Mouse (Mus musculus) heart, embryonic 16.5 days (tissue): Measurements from ENCODE around the gene Nme7. TPM values are rescaled to one million over a fixed set of nuclear protein-coding genes. Genes with fewer than 3 reads are reported as not detected.

Source experiments
- ATAC-seq: fragments of 200-750 bp; cut with Nextera tagmentation; replicated peaks from 2 replicates; pipeline ENCODE4 v1.8.0; 2017; ENCODE audit warnings: moderate number of reproducible peaks; ENCODE audit not compliant: insufficient read depth, low FRiP score; ENCODE audit errors: extremely low read depth
- H3K27ac ChIP-seq: fragments of 300-500 bp; sonication (generic); 2 replicates; pipeline ENCODE4 v1.5.1; 2014; ENCODE audit warnings: mild to moderate bottlenecking, low read length, control low read depth, moderate library complexity
- H3K27me3 ChIP-seq: fragments of 300-500 bp; sonication (generic); 2 replicates; pipeline ENCODE4 v1.6.1; 2014; ENCODE audit warnings: low read length, mixed read lengths; ENCODE audit not compliant: control insufficient read depth, insufficient read depth
- H3K36me3 ChIP-seq: fragments of 300-500 bp; sonication (generic); 2 replicates; pipeline ENCODE4 v1.6.1; 2014; ENCODE audit not compliant: control insufficient read depth, insufficient read depth
- H3K4me1 ChIP-seq: fragments of 300-500 bp; sonication (generic); 2 replicates; pipeline ENCODE4 v1.6.1; 2014; ENCODE audit warnings: low read length, mixed read lengths; ENCODE audit not compliant: control insufficient read depth, insufficient read depth
- H3K4me2 ChIP-seq: fragments of 300-500 bp; sonication (generic); 2 replicates; pipeline ENCODE4 v1.6.1; 2014; ENCODE audit warnings: low read depth, mild to moderate bottlenecking, control low read depth, low read length
- H3K4me3 ChIP-seq: fragments of 300-500 bp; sonication (generic); 2 replicates; pipeline ENCODE4 v1.5.1; 2014; ENCODE audit warnings: mild to moderate bottlenecking, control low read depth, low read length
- H3K9ac ChIP-seq: fragments of 300-500 bp; sonication (generic); 2 replicates; pipeline ENCODE4 v1.6.1; 2014; ENCODE audit warnings: low read length, control low read depth
- H3K9me3 ChIP-seq: fragments of 300-500 bp; sonication (generic); replicated peaks from 2 replicates; pipeline ENCODE4 v1.6.1; 2016; ENCODE audit warnings: low read length; ENCODE audit not compliant: control insufficient read depth
- WGBS: fragments of 180-500 bp; shearing (Covaris S2); extraction: QIAGEN DNeasy Blood & Tissue Kit; methylation state at CpG from one replicate; pipeline ENCODE4 v1.1.7; 2014; 5-methylcytosine and 5-hydroxymethylcytosine counted together
- polyA plus RNA-seq: library from polyadenylated mRNA; unstranded; fragments of >200 nt; fragmentation: Nextera tagmentation; extraction: Ambion mirVana; gene quantifications from 2 replicates; pipeline ENCODE4 v1.2.1, GENCODE M21; 2015

The Nme7 gene
- polyA plus RNA-seq, 1 experiment from 2014 or later, result 21.9 TPM

DNA sequence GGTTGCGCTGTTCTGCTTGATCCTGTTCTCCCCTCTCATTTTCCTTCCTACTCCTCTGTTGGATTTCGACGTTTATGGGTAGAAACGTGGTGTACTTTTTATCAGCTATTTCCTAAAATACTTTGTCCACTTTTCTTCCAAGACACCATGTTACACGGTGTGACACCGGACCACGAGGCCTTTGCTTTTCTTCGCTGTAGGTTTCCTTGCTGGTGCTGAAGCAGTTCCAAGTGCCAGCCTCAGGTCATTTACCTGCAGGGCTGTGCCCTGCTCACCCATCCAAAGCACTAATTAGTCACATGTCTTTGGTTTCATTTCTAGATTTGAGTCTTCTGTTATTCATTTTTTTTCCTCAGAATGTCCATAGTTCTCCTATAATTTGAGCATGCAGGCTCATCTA is 79.7 kb downstream of the Nme7 start:
- no peak for ATAC-seq
- H3K4me3 ChIP-seq, result no peak overlapping the region
- WGBS, result 86% methylated on average over 8 of the region's 8 CpGs

DNA sequence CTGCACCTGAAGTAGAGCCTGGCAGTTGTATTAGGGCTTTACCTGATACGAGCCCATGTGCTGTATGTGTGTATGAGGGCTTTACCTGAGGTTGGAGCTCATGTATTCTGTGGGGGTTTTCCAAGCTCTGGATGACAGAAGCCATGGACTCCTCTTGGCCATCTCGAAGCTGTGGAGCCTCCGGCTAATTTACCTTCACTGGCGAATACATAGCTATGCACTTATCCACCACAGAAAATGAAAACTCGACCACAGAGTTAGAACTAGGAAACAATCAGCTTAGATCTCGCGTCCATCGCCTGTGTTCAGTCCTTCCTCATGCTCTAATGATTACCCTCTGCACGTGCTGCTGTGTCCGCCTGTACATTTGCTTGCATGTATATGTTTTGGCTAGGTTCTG is 80.4 kb downstream of the Nme7 start:
- 90% methylated on average over 10 of the region's 10 CpGs for WGBS

More for the DNA sequence above, 79.7 kb downstream of the Nme7 start:
- Histone ChIP-seq H3K4me2 (no peak overlapping the region), H3K4me1 (no peaks in the 10 kb centered on the region), H3K36me3 (no peaks in the 10 kb centered on the region), H3K27ac (no peak overlapping the region), H3K9me3 (no peaks in the 10 kb centered on the region), H3K27me3 (no peaks in the 10 kb centered on the region), H3K9ac (no peak overlapping the region)

DNA sequence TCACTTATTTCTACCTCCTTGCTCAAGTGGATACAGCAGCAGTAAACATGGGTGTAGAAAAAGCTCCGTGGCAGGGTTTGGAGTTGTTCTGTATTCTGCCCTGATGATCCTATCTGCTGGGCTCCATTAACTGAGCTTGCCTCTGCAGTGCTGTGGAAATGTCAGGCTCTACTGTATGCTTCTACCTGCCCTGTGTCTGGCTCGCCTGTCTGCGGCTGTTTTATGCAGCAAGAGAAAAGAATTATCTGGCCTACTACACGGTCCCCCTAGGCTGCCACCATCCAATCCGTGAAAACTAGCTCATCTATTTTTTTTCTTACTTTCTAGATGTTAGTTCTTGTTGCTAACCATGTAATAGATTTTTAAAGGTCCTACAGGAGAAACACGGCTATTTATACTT is 81.1 kb downstream of the Nme7 start:
- Histone ChIP-seq H3K27me3 (no peaks in the 10 kb centered on the region), H3K9me3 (no peaks in the 10 kb centered on the region), H3K9ac (no peak overlapping the region), H3K27ac (no peak overlapping the region), H3K36me3 (no peaks in the 10 kb centered on the region), H3K4me1 (no peaks in the 10 kb centered on the region), H3K4me3 (no peak overlapping the region), H3K4me2 (no peak overlapping the region)
- no peak for ATAC-seq
- WGBS, result 86% methylated on average over 6 of the region's 6 CpGs

More for the DNA sequence above, 80.4 kb downstream of the Nme7 start:
- no peak overlapping the region for H3K27ac ChIP-seq
- H3K4me2 ChIP-seq, result no peak overlapping the region
- H3K27me3 ChIP-seq, result no peaks in the 10 kb centered on the region
- no peak overlapping the region for H3K4me3 ChIP-seq
- H3K9me3 ChIP-seq, result no peaks in the 10 kb centered on the region
- ATAC-seq, result no peak
- no peak overlapping the region for H3K9ac ChIP-seq
- H3K4me1 ChIP-seq, result no peaks in the 10 kb centered on the region
- no peaks in the 10 kb centered on the region for H3K36me3 ChIP-seq

DNA sequence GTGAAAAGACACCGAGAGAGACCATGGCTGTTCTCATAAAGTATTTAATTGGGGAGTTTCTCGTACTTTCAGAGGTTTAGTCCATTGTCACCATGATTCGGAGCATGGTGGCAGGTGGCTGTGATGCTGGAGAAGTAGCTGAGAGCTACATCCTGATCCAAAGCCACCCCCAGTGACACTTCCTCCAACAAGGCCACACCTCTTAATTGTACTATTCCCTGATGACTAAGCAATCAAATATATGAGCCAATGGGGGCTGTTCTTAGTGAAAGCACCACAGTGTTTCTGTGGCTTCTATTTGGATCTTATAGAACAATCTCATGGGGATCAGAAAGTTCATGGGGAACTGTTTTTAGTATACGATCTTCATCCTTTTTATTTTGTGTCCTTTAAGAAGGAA is 85.8 kb downstream of the Nme7 start:
- Histone ChIP-seq H3K36me3 (no peaks in the 10 kb centered on the region), H3K4me1 (peaks cover 3% of the 10 kb centered on the region; the same call in 1 of the 2 replicates), H3K9me3 (no peaks in the 10 kb centered on the region), H3K27ac (no peak overlapping the region), H3K9ac (no peak overlapping the region), H3K4me3 (no peak overlapping the region), H3K4me2 (no peak overlapping the region), H3K27me3 (no peaks in the 10 kb centered on the region)
- WGBS, result 85% methylated on average over 4 of the region's 4 CpGs
- ATAC-seq, result no peak

DNA sequence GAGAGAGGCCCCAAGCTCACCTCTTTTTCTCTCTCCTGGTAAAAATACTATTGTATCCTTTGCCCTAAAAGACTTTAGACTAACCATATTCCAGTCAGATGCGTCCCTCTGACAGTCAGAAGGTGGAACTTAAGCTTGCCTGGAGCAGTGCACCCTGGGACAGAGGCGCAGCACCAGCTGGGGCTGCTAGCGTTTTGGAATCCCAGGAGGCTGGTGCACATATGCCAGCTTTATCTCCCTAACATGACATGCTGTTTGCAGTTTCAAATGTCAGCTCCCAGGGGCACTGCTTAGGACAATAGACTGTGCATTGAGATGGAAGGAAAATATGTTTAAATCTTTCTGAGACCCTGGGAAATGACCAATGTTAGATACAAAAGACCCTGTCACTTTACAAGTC is 88.3 kb downstream of the Nme7 start:
- Histone ChIP-seq H3K4me1 (peaks cover 3% of the 10 kb centered on the region; the same call in 1 of the 2 replicates), H3K9ac (peak overlapping the region; percentile 39), H3K9me3 (no peaks in the 10 kb centered on the region), H3K36me3 (no peaks in the 10 kb centered on the region), H3K4me2 (0 out of 2 replicates have a peak overlapping the region, but pooled peaks have one; percentile 5), H3K27ac (peak overlapping the region; percentile 62), H3K27me3 (no peaks in the 10 kb centered on the region), H3K4me3 (no peak overlapping the region)
- ATAC-seq, result peak; percentile 80
- WGBS, result 12% methylated on average over 3 of the region's 3 CpGs

DNA sequence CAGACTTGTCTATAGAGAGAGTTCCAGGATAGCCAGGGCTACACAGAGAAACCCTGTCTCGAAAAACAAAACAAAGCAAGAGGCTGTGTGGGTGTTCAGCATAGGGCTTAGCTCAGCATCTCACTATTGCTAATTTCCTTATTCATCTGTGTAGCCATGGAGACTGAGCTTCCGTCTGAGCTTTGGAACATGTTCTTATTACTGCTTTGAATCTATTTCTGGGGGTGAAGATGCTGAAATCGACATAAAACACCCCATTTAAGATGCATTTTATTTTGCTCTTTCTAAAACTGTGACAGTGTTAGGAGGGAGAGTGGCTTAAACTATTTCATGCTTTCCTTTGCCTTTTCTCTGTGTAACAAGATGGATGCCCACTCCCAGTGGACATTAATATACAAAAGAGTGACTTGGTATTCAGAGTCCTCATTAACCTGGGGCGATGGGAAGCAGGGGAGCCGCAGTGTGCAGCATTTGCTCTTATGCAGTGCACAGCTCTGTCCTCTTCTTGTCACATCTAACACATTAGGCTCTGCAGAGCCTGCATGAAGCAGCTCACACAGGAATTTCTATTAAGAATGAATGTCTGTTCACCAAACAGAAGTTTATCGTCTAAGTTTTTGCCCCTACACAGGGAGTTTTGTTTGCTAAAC is 91.3 kb downstream of the Nme7 start:
- ATAC-seq, result no peak
- Histone ChIP-seq H3K27ac (no peak overlapping the region), H3K4me3 (no peak overlapping the region), H3K9ac (no peak overlapping the region), H3K4me1 (peaks cover 3% of the 10 kb centered on the region; the same call in 1 of the 2 replicates), H3K36me3 (no peaks in the 10 kb centered on the region), H3K27me3 (no peaks in the 10 kb centered on the region), H3K9me3 (no peaks in the 10 kb centered on the region), H3K4me2 (no peak overlapping the region)
- WGBS, result 79% methylated on average over 6 of the region's 6 CpGs

DNA sequence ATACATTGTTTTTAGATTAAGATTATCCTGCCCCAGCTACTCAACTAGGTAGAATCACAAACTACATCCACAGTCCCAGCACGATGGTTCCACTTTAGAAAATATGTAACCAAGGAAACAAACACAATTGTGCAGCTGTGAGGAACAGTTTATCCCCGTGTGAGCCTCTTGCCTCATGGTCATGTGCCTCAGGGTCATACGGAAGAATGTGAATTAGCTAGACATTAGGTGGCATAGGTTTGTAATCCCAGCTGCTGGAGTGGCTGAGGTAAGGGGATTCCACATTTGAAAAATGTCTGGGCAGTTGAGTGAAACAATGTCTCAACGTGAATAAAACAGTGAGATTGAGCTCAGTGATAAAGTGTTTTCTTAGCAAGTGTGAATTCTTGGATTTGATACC is 93.8 kb downstream of the Nme7 start:
- H3K4me2 ChIP-seq, result no peak overlapping the region
- H3K9me3 ChIP-seq, result peaks cover 5% of the 10 kb centered on the region
- WGBS, result 37% methylated on average over 4 of the region's 4 CpGs
- H3K9ac ChIP-seq, result no peak overlapping the region
- no peak overlapping the region for H3K4me3 ChIP-seq
- no peaks in the 10 kb centered on the region for H3K4me1 ChIP-seq
- peaks cover 5% of the 10 kb centered on the region; the same call in 1 of the 2 replicates for H3K36me3 ChIP-seq
- no peak for ATAC-seq
- no peak overlapping the region for H3K27ac ChIP-seq
- no peaks in the 10 kb centered on the region for H3K27me3 ChIP-seq

DNA sequence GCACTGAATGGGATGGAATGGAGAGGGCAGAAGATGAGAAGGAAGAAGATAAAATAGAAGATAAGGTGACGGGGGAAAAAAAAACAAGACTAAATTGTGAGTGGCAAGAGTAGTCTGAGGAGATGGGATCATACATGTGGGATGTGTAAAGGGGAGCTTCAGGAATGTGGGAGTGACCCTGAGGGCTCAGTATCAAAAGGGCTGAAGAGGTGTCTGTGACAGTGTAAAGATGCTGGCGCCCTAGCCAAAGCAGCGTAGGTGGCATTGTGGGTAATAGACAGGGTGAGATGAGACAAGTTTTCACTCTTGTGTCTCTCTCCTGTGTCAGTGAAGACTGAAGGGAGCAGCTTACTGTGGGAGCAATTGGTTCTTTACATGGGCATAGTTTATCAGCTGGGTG is 95.7 kb downstream of the Nme7 start:
- Histone ChIP-seq H3K4me2 (no peak overlapping the region), H3K27ac (no peak overlapping the region), H3K4me3 (no peak overlapping the region), H3K27me3 (no peaks in the 10 kb centered on the region), H3K9ac (no peak overlapping the region), H3K36me3 (peaks cover 5% of the 10 kb centered on the region; the same call in 1 of the 2 replicates), H3K4me1 (no peaks in the 10 kb centered on the region), H3K9me3 (peaks cover 5% of the 10 kb centered on the region)
- WGBS, result 73% methylated on average over 3 of the region's 3 CpGs
- ATAC-seq, result no peak

DNA sequence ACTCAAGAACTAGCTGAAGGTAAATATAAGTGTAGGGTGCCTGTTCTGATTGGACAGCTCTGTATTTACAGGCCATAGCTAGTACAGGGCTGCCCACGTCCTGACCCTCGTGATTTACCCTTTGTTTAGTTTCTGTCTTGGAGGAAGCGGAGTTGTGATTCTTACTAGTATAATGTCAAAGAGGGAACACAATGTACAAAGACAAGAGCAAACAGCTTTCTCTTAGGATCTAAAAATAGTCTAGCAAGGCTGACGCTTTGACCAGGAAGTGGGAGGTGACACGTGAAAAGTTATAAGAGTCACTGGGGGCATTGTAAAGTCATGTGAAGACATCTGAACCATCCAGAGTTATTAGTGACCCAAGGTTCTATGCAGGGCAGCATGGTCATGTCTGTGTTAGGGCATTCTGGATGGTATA is 101.5 kb downstream of the Nme7 start:
- H3K27me3 ChIP-seq, result no peaks in the 10 kb centered on the region
- peaks cover 5% of the 10 kb centered on the region; the same call in 1 of the 2 replicates for H3K36me3 ChIP-seq
- H3K4me1 ChIP-seq, result 0 out of 2 replicates have a peak, but pooled peaks cover 7% of the 10 kb centered on the region
- WGBS, result 18% methylated on average over 5 of the region's 5 CpGs
- H3K4me2 ChIP-seq, result peak overlapping the region; percentile 36; the same call in 1 of the 2 replicates
- peak overlapping the region; percentile 43; the same call in 1 of the 2 replicates for H3K9ac ChIP-seq
- peak overlapping the region; percentile 89 for H3K27ac ChIP-seq
- peak overlapping the region; percentile 3; the same call in 1 of the 2 replicates for H3K4me3 ChIP-seq
- ATAC-seq, result peak; percentile 63
- H3K9me3 ChIP-seq, result peaks cover 5% of the 10 kb centered on the region
